Mouse (Mus musculus) brain, embryonic 14.5 days (tissue): ENCODE measurements around the gene Tssk3.

Source experiments
- CTCF ChIP-seq: fragments of 200-500 bp; IDR thresholded peaks from 2 replicates; pipeline ENCODE4 v1.5.1; 2012; ENCODE audit warnings: inconsistent platforms, mild to moderate bottlenecking, moderate library complexity, borderline replicate concordance; ENCODE audit not compliant: insufficient read depth, insufficient read length; ENCODE audit errors: extremely low read depth
- POLR2A ChIP-seq: fragments of 200-500 bp; IDR thresholded peaks from 2 replicates; pipeline ENCODE4 v1.6.1; 2012; ENCODE audit warnings: mild to moderate bottlenecking, inconsistent platforms, borderline replicate concordance; ENCODE audit not compliant: poor library complexity, insufficient read depth, insufficient read length, severe bottlenecking; ENCODE audit errors: extremely low read depth

DNA sequence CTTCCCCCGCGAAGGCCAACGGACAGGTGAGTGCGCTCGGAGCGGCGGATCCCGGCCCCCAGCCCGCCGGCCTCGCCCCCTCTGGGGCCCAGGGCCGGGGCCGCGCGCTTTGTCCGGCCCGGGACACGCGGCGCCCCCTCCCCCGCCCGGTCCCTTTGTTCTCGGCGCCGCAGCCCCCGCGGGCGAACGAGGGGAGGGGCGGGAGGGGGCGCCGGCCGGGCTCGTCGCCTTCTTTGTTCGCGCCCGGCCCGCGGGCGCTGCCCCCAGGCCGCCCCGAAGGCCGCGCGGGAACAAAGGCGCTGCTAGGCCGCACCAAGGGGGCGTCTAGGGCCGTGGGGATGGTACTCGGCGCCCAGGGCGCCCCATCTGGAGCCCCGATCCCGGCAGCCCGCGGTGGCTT, 23.1 kb upstream of the Tssk3 start:
- no peak for TF ChIP-seq CTCF
- no peak for TF ChIP-seq POLR2A
